Mouse (Mus musculus) spleen, adult 2 months (tissue): ENCODE results near the gene Bloc1s3. TPM values are rescaled to one million over a fixed set of nuclear protein-coding genes. Genes with fewer than 3 reads are reported as not detected.

ENCODE experiments used
- DNase-seq, 2 experiments: peaks; one replicate each; pipeline versions ENCODE4 v3.0.0 to v3.0.0-alpha.2; 2012 to 2021; ENCODE audit warnings: low spot score in 2 of 2, low read depth in 1 of 2
- H3K27ac ChIP-seq: fragments of 200-500 bp; 2 replicates; pipeline ENCODE4 v1.5.1; 2012; ENCODE audit warnings: low read length, inconsistent platforms; ENCODE audit not compliant: insufficient read depth
- H3K27me3 ChIP-seq: fragments of 200-500 bp; 2 replicates; pipeline ENCODE4 v1.6.1; 2012; ENCODE audit warnings: mild to moderate bottlenecking, moderate library complexity, low read length, inconsistent platforms; ENCODE audit not compliant: control insufficient read depth, insufficient read depth
- H3K36me3 ChIP-seq: fragments of 200-500 bp; 2 replicates; pipeline ENCODE4 v1.6.1; 2012; ENCODE audit warnings: mild to moderate bottlenecking, low read length, inconsistent platforms; ENCODE audit not compliant: control insufficient read depth, insufficient read depth
- H3K4me1 ChIP-seq: fragments of 200-500 bp; 2 replicates; pipeline ENCODE4 v1.6.1; 2011; ENCODE audit warnings: inconsistent platforms; ENCODE audit not compliant: control insufficient read depth, insufficient read depth, insufficient read length
- H3K4me3 ChIP-seq: fragments of 200-500 bp; 2 replicates; pipeline ENCODE4 v1.5.1; 2011; ENCODE audit warnings: mild to moderate bottlenecking, inconsistent platforms; ENCODE audit not compliant: insufficient read depth, insufficient read length; ENCODE audit errors: extremely low read depth
- CTCF ChIP-seq: fragments of 200-500 bp; IDR thresholded peaks from 2 replicates; pipeline ENCODE4 v1.5.1; 2011; ENCODE audit warnings: mild to moderate bottlenecking, inconsistent platforms; ENCODE audit not compliant: insufficient read depth, insufficient read length, insufficient replicate concordance; ENCODE audit errors: extremely low read depth
- POLR2A ChIP-seq: fragments of 200-500 bp; IDR thresholded peaks from 2 replicates; pipeline ENCODE4 v1.6.1; 2011; ENCODE audit warnings: low read depth, low read length, inconsistent platforms
- WGBS: fragments of 180-500 bp; shearing (Covaris S2); methylation state at CpG from one replicate; pipeline ENCODE4 v1.1.7; 2018; 5-methylcytosine and 5-hydroxymethylcytosine counted together
- polyA plus RNA-seq: library from polyadenylated mRNA; depleted of rRNA; stranded (reverse); fragments of >200 nt; gene quantifications from 2 replicates; pipeline ENCODE4 v1.2.3, GENCODE M21; 2012

Bloc1s3 gene
- polyA plus RNA-seq, 1 experiment: 8.8 TPM

DNA sequence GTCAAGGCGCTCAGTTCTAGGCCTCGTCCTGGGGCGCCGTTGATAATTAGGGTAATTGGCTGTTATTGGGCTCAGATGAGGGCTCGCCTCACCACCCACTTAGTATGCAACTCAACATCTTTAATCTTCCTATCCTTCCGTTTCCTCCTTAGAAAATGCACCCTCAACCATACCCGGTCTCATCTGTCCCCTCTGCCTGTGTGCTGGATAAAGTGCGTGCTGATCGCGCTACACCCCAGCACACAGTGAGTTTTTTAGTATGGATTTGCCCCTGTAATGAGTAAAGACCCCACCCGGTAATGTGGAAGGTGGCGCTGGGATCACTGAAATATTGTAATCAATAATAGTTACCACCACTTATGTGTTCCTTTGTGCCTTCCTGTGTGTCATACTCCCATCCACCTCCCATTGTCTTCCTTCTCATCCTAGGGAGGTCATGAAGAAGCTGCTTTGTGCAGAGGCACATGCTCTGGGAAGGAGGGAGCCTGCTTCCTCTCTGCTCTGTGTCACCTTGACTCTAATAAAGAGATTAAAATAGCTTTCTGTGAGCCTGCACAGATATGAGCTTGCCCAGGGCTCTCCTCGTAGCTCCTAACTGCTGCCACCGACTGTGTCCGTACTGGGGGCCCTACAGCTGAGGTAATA is 879 bp upstream of the Bloc1s3 start:
- Histone ChIP-seq H3K27ac (0 out of 2 replicates have a peak overlapping the region, but pooled peaks have one; percentile 30), H3K36me3 (no peaks in the 10 kb centered on the region), H3K27me3 (no peaks in the 10 kb centered on the region), H3K4me1 (peaks cover 12% of the 10 kb centered on the region), H3K4me3 (peak overlapping the region; percentile 84)
- DNase-seq: no peak
- 6% methylated on average over 15 of the region's 15 CpGs for WGBS
- TF ChIP-seq CTCF (no peak), POLR2A (no peak)

GRCm38 (mm10) chr7:19507612-19507981 is 570 bp downstream of the Bloc1s3 start:
- 11% methylated on average over 18 of the region's 18 CpGs for WGBS
- peaks cover 12% of the 10 kb centered on the region for H3K4me1 ChIP-seq
- H3K27ac ChIP-seq: no peak overlapping the region
- H3K4me3 ChIP-seq: peak overlapping the region; percentile 84
- no peak for DNase-seq
- H3K36me3 ChIP-seq: no peaks in the 10 kb centered on the region
- TF ChIP-seq CTCF (no peak), POLR2A (no peak)
- H3K27me3 ChIP-seq: no peaks in the 10 kb centered on the region

GRCm38 (mm10) chr7:19506969-19507611 is 1.1 kb downstream of the Bloc1s3 start:
- H3K27me3 ChIP-seq: no peaks in the 10 kb centered on the region
- peak overlapping the region; percentile 84 for H3K4me3 ChIP-seq
- H3K36me3 ChIP-seq: no peaks in the 10 kb centered on the region
- 5% methylated on average over 70 of the region's 71 CpGs for WGBS
- H3K27ac ChIP-seq: no peak overlapping the region
- DNase-seq: peak in 1 of 2 experiments; percentile 37
- H3K4me1 ChIP-seq: peaks cover 12% of the 10 kb centered on the region
- TF ChIP-seq CTCF: no peak
- TF ChIP-seq POLR2A: no peak

GRCm38 (mm10) chr7:19506326-19506725 is 1.8 kb downstream of the Bloc1s3 start:
- peaks cover 12% of the 10 kb centered on the region for H3K4me1 ChIP-seq
- H3K4me3 ChIP-seq: no peak overlapping the region
- no peaks in the 10 kb centered on the region for H3K27me3 ChIP-seq
- WGBS: 53% methylated on average over 6 of the region's 6 CpGs
- no peak overlapping the region for H3K27ac ChIP-seq
- no peaks in the 10 kb centered on the region for H3K36me3 ChIP-seq
- DNase-seq: no peak
- TF ChIP-seq POLR2A: no peak
- no peak for TF ChIP-seq CTCF

GRCm38 (mm10) chr7:19503481-19504068 is 4.6 kb downstream of the Bloc1s3 start:
- Histone ChIP-seq H3K27ac (no peak overlapping the region), H3K4me3 (no peak overlapping the region), H3K36me3 (no peaks in the 10 kb centered on the region), H3K27me3 (no peaks in the 10 kb centered on the region), H3K4me1 (peaks cover 15% of the 10 kb centered on the region)
- DNase-seq: peak in 1 of 2 experiments; percentile 43
- no peak for TF ChIP-seq POLR2A
- peak; percentile 71; the same call in 1 of the 2 replicates for TF ChIP-seq CTCF
- 34% methylated on average over 5 of the region's 5 CpGs for WGBS

- DNase-seq: no peak
- Histone ChIP-seq H3K36me3 (no peaks in the 10 kb centered on the region), H3K4me1 (peaks cover 7% of the 10 kb centered on the region; the same call in 1 of the 2 replicates), H3K27ac (peak overlapping the region; percentile 48; the same call in 1 of the 2 replicates), H3K27me3 (no peaks in the 10 kb centered on the region), H3K4me3 (no peak overlapping the region)
- TF ChIP-seq CTCF: no peak
- TF ChIP-seq POLR2A: no peak
- WGBS: 81% methylated on average over 4 of the region's 4 CpGs
Measured at GRCm38 (mm10) chr7:19501658-19502057, 6.5 kb downstream of the Bloc1s3 start.
